Mouse (Mus musculus): ENCODE measurements around the gene Med13l. TPM values are rescaled to one million over a fixed set of nuclear protein-coding genes. Genes with fewer than 3 reads are reported as not detected.
"Not testable (repeated sequence)": the region's sequence is repeated elsewhere in the genome, so short reads cannot be mapped to it uniquely, and the experiment has no call there.

Gene Med13l
- total and polyA plus RNA-seq, 2 experiments from 2014 or later: 11.3 to 28.9 TPM

GRCm38 (mm10) chr5:118650746-118651145 is 90.3 kb downstream of the Med13l start:
- no peaks in the 10 kb centered on the region for H3K27me3 ChIP-seq (ENCODE audit: insufficient read depth, low read length)
- no peak overlapping the region for H3K4me2 ChIP-seq (ENCODE audit: low read depth, low read length)
- no peak for ATAC-seq
- peaks cover 5% of the 10 kb centered on the region for H3K4me1 ChIP-seq (ENCODE audit: insufficient read depth, low read length)
- TF ChIP-seq CTCF (IDR thresholded peaks at IDR 0.05; ENCODE audit: low read depth): no peak
- no peaks in the 10 kb centered on the region for H3K36me3 ChIP-seq (ENCODE audit: insufficient read depth, low read length)
- H3K4me3 ChIP-seq (ENCODE audit: low read length): no peak overlapping the region
- H3K9ac ChIP-seq (replicated peaks; ENCODE audit: low read length): no peak overlapping the region
- no peak for DNase-seq (ENCODE audit: low spot score)
- H3K9me3 ChIP-seq (ENCODE audit: low read length): no peaks in the 10 kb centered on the region
- WGBS: 62% methylated on average over 7 of the region's 7 CpGs
- H3K27ac ChIP-seq: no peak overlapping the region

- no peak for TF ChIP-seq CTCF (IDR thresholded peaks at IDR 0.05; ENCODE audit: low read depth)
- WGBS: 80% methylated on average over 8 of the region's 8 CpGs
- H3K27me3 ChIP-seq (ENCODE audit: insufficient read depth, low read length): no peaks in the 10 kb centered on the region
- H3K9me3 ChIP-seq (ENCODE audit: low read length): no peaks in the 10 kb centered on the region
- no peak overlapping the region for H3K4me3 ChIP-seq (ENCODE audit: low read length)
- no peak overlapping the region for H3K27ac ChIP-seq
- no peak overlapping the region for H3K9ac ChIP-seq (replicated peaks; ENCODE audit: low read length)
- H3K4me2 ChIP-seq (ENCODE audit: low read depth, low read length): no peak overlapping the region
- H3K4me1 ChIP-seq (ENCODE audit: insufficient read depth, low read length): peaks cover under 1% of the 10 kb centered on the region
- DNase-seq (ENCODE audit: low spot score) (no peak), ATAC-seq (no peak)
- H3K36me3 ChIP-seq (ENCODE audit: insufficient read depth, low read length): no peaks in the 10 kb centered on the region
These were observed 92.1 kb downstream of the Med13l start for GRCm38 (mm10) chr5:118652611-118653010.

DNA sequence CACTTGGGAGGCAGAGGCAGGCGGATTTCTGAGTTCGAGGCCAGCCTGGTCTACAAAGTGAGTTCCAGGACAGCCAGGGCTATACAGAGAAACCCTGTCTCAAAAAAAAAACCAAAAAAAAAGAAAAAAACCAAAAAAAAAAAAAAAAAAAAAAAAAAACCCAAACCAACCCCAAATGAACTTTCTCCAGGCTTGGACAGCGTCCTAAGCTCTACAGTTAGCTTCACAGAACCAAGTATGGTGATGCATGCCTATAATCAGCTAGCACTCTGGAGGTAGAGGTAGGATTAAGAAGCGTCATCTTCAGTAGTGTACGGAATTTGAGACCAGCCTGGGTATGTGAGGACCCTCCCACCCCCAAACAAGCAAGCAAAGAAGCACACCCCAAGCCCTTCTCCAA is 92.6 kb downstream of the Med13l start:
- WGBS: 88% methylated on average over 4 of the region's 5 CpGs
- not testable (repeated sequence) for H3K27me3 ChIP-seq (ENCODE audit: insufficient read depth, low read length); H3K9ac ChIP-seq (replicated peaks; ENCODE audit: low read length); H3K36me3 ChIP-seq (ENCODE audit: insufficient read depth, low read length); DNase-seq (ENCODE audit: low spot score); H3K4me3 ChIP-seq (ENCODE audit: low read length); H3K4me1 ChIP-seq (ENCODE audit: insufficient read depth, low read length); ATAC-seq; H3K27ac ChIP-seq; H3K4me2 ChIP-seq (ENCODE audit: low read depth, low read length); H3K9me3 ChIP-seq (ENCODE audit: low read length)

- H3K27me3 ChIP-seq (ENCODE audit: insufficient read depth, low read length): no peaks in the 10 kb centered on the region
- no peak for ATAC-seq
- WGBS: 66% methylated on average over 11 of the region's 11 CpGs
- peak overlapping the region; percentile 1; the same call in 1 of the 2 replicates for H3K27ac ChIP-seq
- TF ChIP-seq CTCF (IDR thresholded peaks at IDR 0.05; ENCODE audit: low read depth): no peak
- H3K4me1 ChIP-seq (ENCODE audit: insufficient read depth, low read length): no peaks in the 10 kb centered on the region
- no peak overlapping the region for H3K4me3 ChIP-seq (ENCODE audit: low read length)
- no peaks in the 10 kb centered on the region for H3K36me3 ChIP-seq (ENCODE audit: insufficient read depth, low read length)
- no peak overlapping the region for H3K9ac ChIP-seq (replicated peaks; ENCODE audit: low read length)
- no peak overlapping the region for H3K4me2 ChIP-seq (ENCODE audit: low read depth, low read length)
- no peak for DNase-seq (ENCODE audit: low spot score)
- H3K9me3 ChIP-seq (ENCODE audit: low read length): no peaks in the 10 kb centered on the region
These were observed 94.1 kb downstream of the Med13l start for GRCm38 (mm10) chr5:118654599-118654998.

- Histone ChIP-seq H3K9me3 (ENCODE audit: low read length) (no peaks in the 10 kb centered on the region), H3K4me2 (ENCODE audit: low read depth, low read length) (no peak overlapping the region), H3K4me1 (ENCODE audit: insufficient read depth, low read length) (no peaks in the 10 kb centered on the region), H3K4me3 (ENCODE audit: low read length) (no peak overlapping the region), H3K36me3 (ENCODE audit: insufficient read depth, low read length) (no peaks in the 10 kb centered on the region), H3K27ac (peak overlapping the region; percentile 1; the same call in 1 of the 2 replicates), H3K27me3 (ENCODE audit: insufficient read depth, low read length) (no peaks in the 10 kb centered on the region), H3K9ac (replicated peaks; ENCODE audit: low read length) (no peak overlapping the region)
- TF ChIP-seq CTCF (IDR thresholded peaks at IDR 0.05; ENCODE audit: low read depth): peak; percentile 79
- ATAC-seq (0 out of 2 replicates have a peak, but pooled peaks have one; percentile 67), DNase-seq (ENCODE audit: low spot score) (peak; percentile 80)
- WGBS: 36% methylated on average over 2 of the region's 2 CpGs
These were observed 94.5 kb downstream of the Med13l start for GRCm38 (mm10) chr5:118655025-118655424.

DNA sequence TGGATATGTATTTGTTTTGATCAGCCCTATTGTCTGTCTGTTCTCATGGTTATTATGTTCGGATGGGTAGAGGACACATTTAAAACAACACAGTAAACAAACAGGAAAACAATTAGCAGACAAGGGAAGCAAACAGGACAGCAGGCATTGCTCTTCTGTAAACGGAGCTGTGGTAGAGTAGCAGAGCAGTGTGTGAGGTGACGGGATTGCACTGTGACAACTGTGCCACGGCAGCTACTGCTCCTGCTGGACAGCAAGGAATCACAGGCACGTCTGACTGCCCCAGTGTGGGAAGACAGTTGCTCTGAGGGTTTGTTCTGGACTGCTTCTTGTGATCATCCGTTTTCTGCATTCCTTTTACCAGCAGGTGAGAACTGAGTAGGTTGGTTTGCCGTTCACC is 94.9 kb downstream of the Med13l start:
- no peaks in the 10 kb centered on the region for H3K9me3 ChIP-seq (ENCODE audit: low read length)
- H3K9ac ChIP-seq (replicated peaks; ENCODE audit: low read length): no peak overlapping the region
- H3K27me3 ChIP-seq (ENCODE audit: insufficient read depth, low read length): no peaks in the 10 kb centered on the region
- no peak overlapping the region for H3K4me2 ChIP-seq (ENCODE audit: low read depth, low read length)
- DNase-seq (ENCODE audit: low spot score): no peak
- H3K27ac ChIP-seq: no peak overlapping the region
- 44% methylated on average over 7 of the region's 7 CpGs for WGBS
- no peak for TF ChIP-seq CTCF (IDR thresholded peaks at IDR 0.05; ENCODE audit: low read depth)
- no peaks in the 10 kb centered on the region for H3K36me3 ChIP-seq (ENCODE audit: insufficient read depth, low read length)
- no peak overlapping the region for H3K4me3 ChIP-seq (ENCODE audit: low read length)
- no peaks in the 10 kb centered on the region for H3K4me1 ChIP-seq (ENCODE audit: insufficient read depth, low read length)
- no peak for ATAC-seq

DNA sequence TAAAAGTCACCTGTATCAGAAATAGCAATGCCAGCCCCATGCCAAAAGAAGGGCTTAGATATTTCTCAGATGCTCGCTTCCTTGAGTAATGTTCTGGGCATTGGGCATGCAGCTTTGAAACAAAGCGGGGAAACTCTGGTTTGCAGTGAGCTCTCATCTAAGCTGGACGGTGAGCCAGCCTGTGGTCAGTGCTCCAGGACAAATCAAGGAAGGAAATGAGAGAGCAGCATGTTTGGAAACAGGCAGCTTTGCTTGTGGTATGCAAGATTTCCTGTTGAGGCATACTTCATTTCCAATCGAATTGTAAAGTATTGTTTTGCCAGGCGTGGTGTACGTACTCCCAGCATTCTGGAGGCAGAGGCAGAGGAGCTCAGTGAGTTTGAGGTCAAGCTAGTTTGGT is 95.5 kb downstream of the Med13l start:
- WGBS: 82% methylated on average over 6 of the region's 6 CpGs
- no peak for ATAC-seq
- no peak overlapping the region for H3K27ac ChIP-seq

More for the DNA sequence above, 95.5 kb downstream of the Med13l start:
- no peaks in the 10 kb centered on the region for H3K4me1 ChIP-seq (ENCODE audit: insufficient read depth, low read length)
- no peaks in the 10 kb centered on the region for H3K27me3 ChIP-seq (ENCODE audit: insufficient read depth, low read length)
- no peaks in the 10 kb centered on the region for H3K9me3 ChIP-seq (ENCODE audit: low read length)
- DNase-seq (ENCODE audit: low spot score): no peak
- H3K4me2 ChIP-seq (ENCODE audit: low read depth, low read length): no peak overlapping the region
- no peak overlapping the region for H3K9ac ChIP-seq (replicated peaks; ENCODE audit: low read length)
- no peak for TF ChIP-seq CTCF (IDR thresholded peaks at IDR 0.05; ENCODE audit: low read depth)
- H3K36me3 ChIP-seq (ENCODE audit: insufficient read depth, low read length): no peaks in the 10 kb centered on the region
- H3K4me3 ChIP-seq (ENCODE audit: low read length): no peak overlapping the region
